Mouse (Mus musculus) embryonic stem cell, embryonic (primary cell): ENCODE measurements around the gene Rnf220.

Source experiments
- CTCF ChIA-PET, 4 experiments: fragments of 300-600 bp in 2 of 4; fragments of 350-600 bp in 2 of 4; sonication (Branson Sonifier 250); formaldehyde crosslinking; loops; one replicate each; lab custom pipeline; 2022; ENCODE audit warnings: inconsistent platforms in 2 of 4; lab: Charles Lee
- POLR2A ChIA-PET, 4 experiments: fragments of 300-600 bp in 2 of 4; fragments of 350-600 bp in 2 of 4; sonication (Branson Sonifier 250); formaldehyde crosslinking; loops; one replicate each; lab custom pipeline; 2022; ENCODE audit warnings: antibody characterized with exemption in 4 of 4, inconsistent platforms in 1 of 4; lab: Charles Lee

Rnf220 gene

GRCm38 (mm10) chr4:117409144-117410048 is 87.5 kb downstream of the Rnf220 start:
- ChIA-PET CTCF (interaction anchor here in 1 of 4 experiments (0.7 kb wide), 3 partner anchors 12 to 519 kb away, joined by 3 to 7 read pairs (median 4); no protein-coding TSS in a partner anchor), POLR2A (interaction anchor here in 3 of 4 experiments (0.6 to 2.0 kb wide), 8 partner anchors 11 to 1278 kb away, joined by 3 to 9 read pairs (median 4); no protein-coding TSS in a partner anchor)

DNA sequence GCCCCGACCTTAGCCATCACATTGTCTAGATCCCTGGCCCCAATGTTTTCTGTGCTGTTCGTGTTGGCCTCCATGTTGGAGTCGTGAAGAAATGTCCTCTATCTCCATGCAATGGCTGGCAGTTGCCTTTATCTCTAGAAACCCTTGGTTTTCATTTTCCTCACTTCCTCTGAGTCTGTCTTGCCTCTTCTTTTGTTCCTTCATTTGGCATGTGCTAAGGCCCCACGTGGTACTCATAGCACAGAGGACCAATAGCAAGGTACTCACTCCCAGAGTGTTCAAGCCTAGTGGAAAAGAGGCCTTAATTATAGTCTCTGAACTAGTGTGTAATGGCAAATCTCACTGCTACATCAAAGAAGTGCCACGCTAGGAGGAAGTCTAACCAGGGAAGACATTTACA is 88.9 kb downstream of the Rnf220 start:
- ChIA-PET CTCF (no interaction called here), POLR2A (interaction anchor here in 2 of 4 experiments (0.6 to 1.5 kb wide), 3 partner anchors 8 to 36 kb away, joined by 3 to 4 read pairs (median 3); no protein-coding TSS in a partner anchor)

DNA sequence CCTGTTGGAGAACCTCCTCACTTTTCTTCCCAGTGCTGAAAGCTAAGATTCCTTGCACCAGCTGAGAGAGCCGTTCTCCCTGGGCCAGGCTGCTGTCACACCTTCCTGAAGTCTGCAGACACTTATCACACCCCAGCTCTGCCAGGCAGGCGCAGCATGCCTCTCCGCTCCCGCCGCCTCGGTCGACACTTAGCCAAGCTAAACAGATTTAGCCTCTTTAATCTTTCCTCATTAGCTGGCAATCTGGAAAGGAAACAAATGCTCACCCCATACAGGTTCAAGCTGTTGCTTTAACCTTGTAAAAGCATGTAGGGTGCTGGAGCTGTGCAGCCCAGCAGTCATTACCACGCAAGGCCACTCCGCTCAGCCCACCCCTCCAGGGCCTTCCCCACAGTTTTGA is 90.9 kb downstream of the Rnf220 start:
- ChIA-PET POLR2A (interaction anchor here in 3 of 4 experiments (0.7 to 1.9 kb wide), 13 partner anchors 8 to 104 kb away, joined by 3 to 14 read pairs (median 3); no protein-coding TSS in a partner anchor), CTCF (interaction anchor here in 2 of 4 experiments (0.7 to 1.1 kb wide), 3 partner anchors 60 to 99 kb away, joined by 3 to 4 read pairs (median 3); no protein-coding TSS in a partner anchor)

- ChIA-PET CTCF (interaction anchor here in 2 of 4 experiments (0.7 to 1.1 kb wide), 2 partner anchors 59 to 100 kb away, joined by 3 read pairs; no protein-coding TSS in a partner anchor), POLR2A (interaction anchor here (0.7 to 1.9 kb wide), 13 partner anchors 9 to 523 kb away, joined by 3 to 14 read pairs (median 3); no protein-coding TSS in a partner anchor)
Observed at GRCm38 (mm10) chr4:117405211-117405610, 91.6 kb downstream of the Rnf220 start.

GRCm38 (mm10) chr4:117403411-117403810 is 93.4 kb downstream of the Rnf220 start:
- ChIA-PET CTCF (interaction anchor here in 2 of 4 experiments (0.7 to 1.4 kb wide), 5 partner anchors 10 to 57 kb away, joined by 3 to 4 read pairs (median 3); no protein-coding TSS in a partner anchor), POLR2A (interaction anchor here (0.5 to 3.0 kb wide), 18 partner anchors 10 to 146 kb away, joined by 3 to 13 read pairs (median 3); no protein-coding TSS in a partner anchor)

- POLR2A ChIA-PET: interaction anchor here in 3 of 4 experiments (0.6 to 2.5 kb wide), 12 partner anchors 10 to 276 kb away, joined by 3 to 11 read pairs (median 3); no protein-coding TSS in a partner anchor
- CTCF ChIA-PET: no interaction called here
Observed at GRCm38 (mm10) chr4:117397128-117397527, 99.7 kb downstream of the Rnf220 start.

DNA sequence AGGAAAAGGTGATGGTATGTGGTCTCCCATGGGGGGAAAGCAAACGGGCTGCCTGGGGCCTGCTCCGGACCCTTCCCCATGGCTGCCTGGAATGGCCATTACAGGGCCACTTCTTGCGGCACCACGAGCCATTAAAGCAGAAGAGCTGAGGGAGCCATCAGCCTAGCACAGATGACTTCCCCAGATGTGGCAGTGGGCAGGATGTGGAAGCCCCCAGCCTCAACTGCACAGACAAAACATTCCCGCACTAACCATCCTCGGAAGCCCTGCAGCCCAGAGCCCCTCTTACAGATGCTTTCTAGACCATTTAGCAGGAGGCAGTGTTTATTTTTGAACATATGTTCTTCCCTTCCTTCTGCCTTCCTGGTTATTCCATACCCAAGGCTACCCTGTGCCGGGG is 103.8 kb downstream of the Rnf220 start:
- ChIA-PET POLR2A (interaction anchor here in 3 of 4 experiments (0.5 to 6.2 kb wide), 10 partner anchors 9 to 1279 kb away, joined by 3 to 112 read pairs (median 4); partner anchors contain the start of gene Eri3 (in 1 of the 3)), CTCF (no interaction called here)

DNA sequence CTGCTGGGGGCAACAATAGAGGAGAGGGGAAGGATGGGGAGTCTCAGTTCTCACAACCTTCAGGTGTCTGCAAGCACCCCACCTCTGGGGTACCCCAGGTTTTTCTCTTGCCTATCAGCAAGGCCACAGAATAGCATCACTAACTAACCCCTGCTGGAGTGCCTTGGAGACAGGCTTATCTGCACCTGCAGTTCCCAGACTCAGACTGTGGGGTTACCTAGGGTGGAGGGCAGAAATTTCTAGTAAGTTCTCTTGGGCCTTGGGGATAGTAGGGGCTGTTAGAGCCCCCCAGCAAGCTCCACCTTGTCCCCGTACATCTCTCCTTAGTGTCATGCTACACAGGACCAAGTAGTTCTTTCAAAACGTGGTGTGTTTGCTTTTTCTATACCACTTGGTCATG is 104.5 kb downstream of the Rnf220 start:
- POLR2A ChIA-PET: interaction anchor here in 3 of 4 experiments (0.6 to 6.2 kb wide), 11 partner anchors 10 to 1279 kb away, joined by 3 to 112 read pairs (median 4); partner anchors contain the start of gene Eri3 (in 1 of the 3)

DNA sequence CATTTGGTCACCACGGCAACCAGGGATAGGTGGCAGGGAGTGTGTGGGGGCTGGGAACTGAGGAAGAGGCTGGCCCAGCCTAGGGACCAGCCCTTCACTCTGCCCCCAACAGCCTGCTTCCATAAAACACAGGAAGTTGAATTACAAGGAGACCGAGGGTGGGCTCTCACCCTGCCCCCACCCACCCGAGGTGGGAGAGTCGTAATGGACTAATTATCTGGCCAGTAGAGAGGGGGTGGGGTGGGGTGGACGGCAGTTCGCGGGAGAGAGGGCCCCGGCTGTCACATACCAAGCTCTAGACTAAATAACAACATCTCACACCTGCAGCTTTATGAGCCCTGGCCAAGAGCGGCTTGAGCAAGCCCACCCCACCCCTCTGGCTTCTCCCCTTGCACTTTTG is 104.9 kb downstream of the Rnf220 start:
- POLR2A ChIA-PET: interaction anchor here in 3 of 4 experiments (0.6 to 6.2 kb wide), 17 partner anchors 9 to 199 kb away, joined by 3 to 112 read pairs (median 4); partner anchors contain the start of gene Eri3 (in 1 of the 3)

More for the DNA sequence above, 104.5 kb downstream of the Rnf220 start:
- CTCF ChIA-PET: interaction anchor here in 2 of 4 experiments (0.5 to 1.3 kb wide), 2 partner anchors 12 to 123 kb away, joined by 3 to 5 read pairs; no protein-coding TSS in a partner anchor

DNA sequence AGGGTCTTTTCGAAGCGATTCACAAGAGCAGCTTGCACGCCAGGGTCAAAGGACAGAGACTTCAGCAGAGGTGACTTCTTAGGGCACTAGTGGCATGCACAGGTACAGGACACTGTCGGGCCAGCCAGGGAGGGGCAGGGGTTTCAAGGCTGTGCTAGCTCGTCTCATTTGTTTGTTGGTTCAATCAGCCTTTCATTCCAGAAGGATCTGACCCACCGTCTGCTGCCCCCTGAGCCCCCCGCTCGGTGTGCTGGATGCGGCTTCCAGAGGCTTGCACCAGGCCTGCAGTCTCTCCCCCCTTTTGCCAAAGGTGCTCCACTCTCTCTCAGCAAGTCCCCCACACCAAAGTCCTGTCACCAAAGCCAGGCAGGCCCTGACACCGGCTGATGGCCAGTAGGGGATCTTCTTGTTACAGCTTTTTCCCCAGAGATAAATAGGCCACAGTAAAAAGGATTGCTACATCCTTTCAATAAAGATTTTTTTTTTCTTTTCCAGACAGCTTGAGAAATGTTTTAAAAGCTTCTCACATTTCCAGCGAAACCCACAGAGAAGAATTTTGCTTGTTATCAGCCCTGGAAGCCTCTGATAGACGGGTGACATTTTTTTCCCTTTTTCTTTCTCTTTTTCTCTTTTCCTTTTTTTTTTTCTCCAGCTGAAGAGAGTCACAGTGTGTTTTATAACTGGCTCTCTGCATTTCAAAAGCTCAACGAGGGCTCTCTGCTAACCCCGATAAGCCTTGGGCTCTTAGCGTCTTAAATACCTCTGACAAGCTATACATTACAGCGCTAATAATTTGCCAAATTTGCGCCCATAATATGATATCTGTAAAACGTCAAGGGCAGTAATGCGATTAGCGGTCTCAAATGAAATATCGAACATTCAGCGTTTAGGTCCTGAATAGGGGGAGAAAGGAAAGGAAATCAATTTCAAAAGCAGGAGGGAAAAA is 105.7 kb downstream of the Rnf220 start:
- CTCF ChIA-PET: interaction anchor here (0.5 to 1.3 kb wide), 9 partner anchors 11 to 1169 kb away, joined by 3 to 7 read pairs (median 3); partner anchors contain the start of gene Pik3r3 (in 1 of the 4)
- POLR2A ChIA-PET: interaction anchor here in 3 of 4 experiments (0.6 to 6.2 kb wide), 25 partner anchors 8 to 200 kb away, joined by 3 to 112 read pairs (median 4); no protein-coding TSS in a partner anchor

More for the DNA sequence above, 104.9 kb downstream of the Rnf220 start:
- CTCF ChIA-PET: interaction anchor here (0.5 to 1.3 kb wide), 7 partner anchors 12 to 1170 kb away, joined by 3 to 5 read pairs (median 3); partner anchors contain the start of gene Pik3r3 (in 1 of the 4)

DNA sequence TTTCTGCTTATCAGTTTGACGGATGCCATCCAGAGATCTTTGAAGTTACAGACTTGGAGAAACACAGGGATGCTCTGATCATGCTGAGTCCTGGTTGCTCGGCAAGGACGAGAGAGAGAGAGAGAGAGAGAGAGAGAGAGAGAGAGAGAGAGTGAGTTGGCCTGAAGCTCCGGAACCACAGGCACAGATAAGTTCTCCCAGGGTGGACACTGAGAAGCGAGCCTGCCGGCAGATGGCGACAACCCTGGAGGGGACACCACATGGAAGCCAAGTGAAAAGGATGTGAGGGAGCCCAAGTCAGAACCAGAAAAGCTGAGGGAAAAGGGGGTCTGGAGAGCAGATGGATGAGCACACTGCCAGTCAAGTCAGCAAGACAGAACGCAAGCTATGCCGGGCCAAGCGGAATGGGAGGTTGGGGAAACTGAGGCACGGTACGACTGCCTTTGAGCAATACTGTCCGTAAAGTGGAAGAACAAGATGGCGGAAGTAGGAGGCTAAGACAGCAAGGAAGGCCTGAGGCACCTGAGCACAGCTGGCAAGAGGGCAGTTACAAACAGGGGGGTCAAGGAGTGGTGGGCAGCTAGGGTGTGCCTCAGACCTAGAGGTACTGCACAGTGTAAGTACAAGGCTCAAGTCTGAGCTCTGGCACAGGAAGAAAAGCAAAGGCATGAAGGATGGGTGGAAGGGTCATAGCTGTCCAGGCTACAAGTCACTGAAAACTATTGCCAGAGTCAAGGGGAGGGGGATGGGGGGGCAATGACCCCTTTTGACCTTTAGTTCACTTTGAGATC is 107.4 kb downstream of the Rnf220 start:
- CTCF ChIA-PET: interaction anchor here (0.5 to 2.2 kb wide), 34 partner anchors 9 to 680 kb away, joined by 3 to 14 read pairs (median 4); no protein-coding TSS in a partner anchor

GRCm38 (mm10) chr4:117385247-117385646 is 111.6 kb downstream of the Rnf220 start:
- ChIA-PET POLR2A (interaction anchor here in 1 of 4 experiments (1.0 to 38.5 kb wide), 4 partner anchors 14 to 35 kb away, joined by 3 to 823 read pairs (median 60); no protein-coding TSS in a partner anchor), CTCF (interaction anchor here in 1 of 4 experiments (0.7 kb wide), 1 partner anchor 31 kb away, joined by 4 read pairs; no protein-coding TSS in a partner anchor)

More for the DNA sequence above, 107.4 kb downstream of the Rnf220 start:
- POLR2A ChIA-PET: interaction anchor here in 3 of 4 experiments (0.5 to 6.2 kb wide), 31 partner anchors 9 to 883 kb away, joined by 3 to 112 read pairs (median 3); partner anchors contain the start of genes Armh1 (in 1 of the 3) and Tmem53 (in 1 of the 3)

DNA sequence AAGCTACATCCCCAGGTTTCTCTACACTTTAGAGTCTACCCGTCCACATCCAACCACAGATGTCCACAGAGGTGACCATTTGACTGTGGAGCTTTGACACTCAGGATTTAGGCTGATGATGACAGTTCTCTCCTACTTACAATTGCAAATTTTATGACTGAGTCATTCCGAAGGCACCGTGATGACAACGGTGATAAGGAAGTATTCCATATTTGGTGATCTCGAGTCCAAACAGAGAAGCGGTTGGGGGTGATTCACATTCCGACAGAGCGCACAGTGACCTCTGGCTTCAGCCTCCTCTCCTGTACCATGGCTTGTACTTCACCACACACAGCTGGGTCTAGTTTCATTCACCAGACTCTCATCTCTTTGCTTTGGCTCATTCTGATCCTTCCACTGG is 115.0 kb downstream of the Rnf220 start:
- CTCF ChIA-PET: interaction anchor here in 2 of 4 experiments (0.8 to 2.3 kb wide), 3 partner anchors 8 to 98 kb away, joined by 3 to 11 read pairs (median 3); no protein-coding TSS in a partner anchor
- POLR2A ChIA-PET: interaction anchor here in 3 of 4 experiments (0.7 to 38.5 kb wide), 14 partner anchors 8 to 59 kb away, joined by 3 to 823 read pairs (median 10); no protein-coding TSS in a partner anchor

DNA sequence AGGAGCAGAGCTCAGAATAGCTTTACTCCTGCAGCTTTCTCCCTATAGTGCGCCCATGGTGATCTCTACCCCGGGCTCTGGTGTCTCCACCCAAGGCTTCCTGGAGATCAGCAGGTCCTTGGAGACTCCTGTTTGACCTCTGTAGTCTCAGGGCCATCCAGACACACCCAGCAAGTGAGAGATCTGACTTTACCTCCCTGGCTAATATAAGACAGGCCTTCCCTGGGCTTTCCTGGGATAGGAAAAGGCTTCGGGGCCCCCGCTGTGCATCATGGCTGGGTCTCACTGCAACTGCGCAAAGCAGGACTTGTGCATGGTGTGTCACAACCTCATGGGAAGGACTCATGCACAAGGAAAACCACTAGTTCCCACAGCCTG is 116.3 kb downstream of the Rnf220 start:
- ChIA-PET CTCF (interaction anchor here in 3 of 4 experiments (0.8 to 2.3 kb wide), 5 partner anchors 9 to 35 kb away, joined by 3 to 11 read pairs (median 4); no protein-coding TSS in a partner anchor), POLR2A (interaction anchor here (0.7 to 38.5 kb wide), 29 partner anchors 9 to 227 kb away, joined by 3 to 823 read pairs (median 3); partner anchors contain the start of gene Eri3 (in 1 of the 4))
